Mouse (Mus musculus): ENCODE measurements at regions not wholly inside any gene's neighbourhood (a gene's known extent, or its start where the extent isn't known, plus 50 kb on each side); places are given as distances from the start of the nearest gene placed in this dataset.

DNA sequence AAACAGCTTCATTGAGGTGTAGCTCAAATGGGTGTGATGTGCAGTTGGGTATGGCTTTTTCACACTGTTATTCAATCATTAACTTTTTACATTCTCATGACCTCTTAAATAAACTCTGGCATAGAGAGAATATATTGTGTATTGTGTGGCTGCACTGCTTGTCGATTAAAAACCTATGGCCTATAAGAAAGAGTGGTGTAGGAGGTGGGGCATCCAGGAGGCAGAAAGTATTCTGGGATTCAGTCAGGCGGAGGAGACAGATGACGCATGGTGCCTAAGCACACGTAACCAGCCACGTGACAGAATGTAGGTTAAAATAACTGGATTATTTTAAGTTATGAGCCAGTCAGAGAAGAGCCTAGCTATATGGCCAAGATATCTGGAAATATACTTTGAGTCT lies 78.2 kb upstream of the Slc16a7 start:
- Histone ChIP-seq H3K4me1 (ENCODE audit: control insufficient read depth, insufficient read depth, low read length) (no peaks in the 10 kb centered on the region), H3K27ac (ENCODE audit: insufficient read depth, low read length) (0 out of 2 replicates have a peak overlapping the region, but pooled peaks have one; percentile 17), H3K4me3 (ENCODE audit: insufficient read depth, low read length) (no peak overlapping the region)
- no peak for TF ChIP-seq CTCF (IDR thresholded peaks at IDR 0.05; ENCODE audit: borderline replicate concordance, insufficient read depth, low read length)
- TF ChIP-seq POLR2A (IDR thresholded peaks at IDR 0.05; ENCODE audit: low read depth, low read length), result no peak

DNA sequence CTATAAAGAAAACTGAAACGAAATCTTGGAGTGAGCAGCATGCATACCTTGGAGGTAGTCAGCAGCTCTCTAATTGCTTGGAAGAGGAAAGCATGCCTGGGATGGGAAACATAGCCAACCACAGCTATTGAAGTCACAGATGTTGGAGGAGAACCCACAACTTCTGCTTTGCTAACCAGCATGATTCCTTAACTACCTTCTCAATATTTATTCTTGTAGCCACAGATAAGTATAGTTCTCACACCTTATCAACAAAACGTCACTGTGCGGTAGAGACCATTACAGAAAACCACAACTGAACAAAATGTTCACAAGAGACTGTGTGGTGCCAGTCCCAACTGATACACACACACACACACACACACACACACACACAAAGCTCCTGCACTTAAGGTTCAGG lies 99.1 kb upstream of the Slc16a7 start:
- Histone ChIP-seq H3K4me1 (ENCODE audit: control insufficient read depth, insufficient read depth, low read length) (no peaks in the 10 kb centered on the region), H3K4me3 (ENCODE audit: insufficient read depth, low read length) (no peak overlapping the region), H3K27ac (ENCODE audit: insufficient read depth, low read length) (no peak overlapping the region)
- TF ChIP-seq POLR2A (IDR thresholded peaks at IDR 0.05; ENCODE audit: low read depth, low read length), result no peak
- TF ChIP-seq CTCF (IDR thresholded peaks at IDR 0.05; ENCODE audit: borderline replicate concordance, insufficient read depth, low read length), result no peak

DNA sequence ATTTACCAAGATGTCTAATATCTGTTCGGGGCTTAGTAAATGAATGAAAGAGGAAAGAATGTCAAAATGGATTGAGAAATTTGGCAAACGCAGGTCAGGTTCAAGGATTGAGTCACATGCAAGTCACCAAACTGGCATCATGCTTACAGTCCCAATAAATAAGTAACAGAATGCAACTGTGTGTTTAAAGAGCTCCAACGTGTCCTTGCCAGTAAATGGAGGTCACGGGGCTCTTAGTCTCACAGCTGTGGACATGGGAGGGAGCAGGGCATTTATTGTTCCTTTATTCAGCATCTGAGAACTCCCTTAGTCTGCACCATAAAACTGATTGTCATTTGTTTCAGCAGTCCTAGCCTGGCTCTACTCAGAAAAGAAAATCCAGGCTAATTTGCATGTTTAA lies 101.1 kb upstream of the Slc16a7 start:
- TF ChIP-seq CTCF (IDR thresholded peaks at IDR 0.05; ENCODE audit: borderline replicate concordance, insufficient read depth, low read length) (no peak), POLR2A (IDR thresholded peaks at IDR 0.05; ENCODE audit: low read depth, low read length) (no peak)
- Histone ChIP-seq H3K4me1 (ENCODE audit: control insufficient read depth, insufficient read depth, low read length) (no peaks in the 10 kb centered on the region), H3K27ac (ENCODE audit: insufficient read depth, low read length) (no peak overlapping the region), H3K4me3 (ENCODE audit: insufficient read depth, low read length) (no peak overlapping the region)

DNA sequence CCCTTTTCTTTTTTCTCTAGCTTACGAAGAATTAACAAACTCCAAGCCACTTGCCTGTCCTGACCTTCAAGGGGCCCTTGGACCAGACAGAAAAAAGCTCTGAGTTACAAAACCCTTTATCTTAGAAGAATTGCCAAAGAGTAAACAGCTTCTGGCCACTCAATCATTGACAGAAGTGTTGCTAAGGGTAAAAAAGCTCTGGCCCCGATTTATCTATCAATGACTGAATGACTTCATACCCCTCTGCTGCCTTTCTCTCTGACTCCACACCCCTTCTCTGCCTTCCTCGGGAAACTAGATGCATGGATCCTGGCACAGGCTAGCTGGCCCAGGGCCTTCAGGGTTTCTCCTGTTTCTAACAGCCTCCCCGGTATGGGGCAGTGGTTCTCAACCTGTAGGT lies 105.2 kb upstream of the Slc16a7 start:
- Histone ChIP-seq H3K27ac (ENCODE audit: insufficient read depth, low read length) (no peak overlapping the region), H3K4me1 (ENCODE audit: control insufficient read depth, insufficient read depth, low read length) (no peaks in the 10 kb centered on the region), H3K4me3 (ENCODE audit: insufficient read depth, low read length) (no peak overlapping the region)
- TF ChIP-seq POLR2A (IDR thresholded peaks at IDR 0.05; ENCODE audit: low read depth, low read length) (no peak), CTCF (IDR thresholded peaks at IDR 0.05; ENCODE audit: borderline replicate concordance, insufficient read depth, low read length) (no peak)

DNA sequence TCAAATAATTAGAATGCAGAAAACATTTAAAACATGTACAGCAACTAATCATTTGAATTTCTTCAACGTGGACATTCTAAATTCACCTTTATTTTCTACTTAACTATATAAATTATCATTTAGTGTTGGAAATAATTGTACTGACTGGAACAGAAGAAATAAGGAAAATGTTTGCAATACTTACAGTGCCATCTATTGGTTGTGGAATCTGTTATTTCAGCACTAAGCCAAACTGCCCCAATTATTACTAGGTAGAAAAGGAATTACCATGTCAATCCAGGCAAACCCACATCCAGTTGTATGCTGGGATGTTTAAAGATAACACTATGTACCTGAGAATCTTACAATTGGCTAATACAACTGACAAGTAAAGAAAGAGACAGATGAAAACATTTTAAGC lies 109.1 kb upstream of the Slc16a7 start:
- H3K27ac ChIP-seq (ENCODE audit: insufficient read depth, low read length), result no peak overlapping the region
- TF ChIP-seq POLR2A (IDR thresholded peaks at IDR 0.05; ENCODE audit: low read depth, low read length) (no peak), CTCF (IDR thresholded peaks at IDR 0.05; ENCODE audit: borderline replicate concordance, insufficient read depth, low read length) (no peak)
- H3K4me3 ChIP-seq (ENCODE audit: insufficient read depth, low read length), result no peak overlapping the region
- no peaks in the 10 kb centered on the region for H3K4me1 ChIP-seq (ENCODE audit: control insufficient read depth, insufficient read depth, low read length)

DNA sequence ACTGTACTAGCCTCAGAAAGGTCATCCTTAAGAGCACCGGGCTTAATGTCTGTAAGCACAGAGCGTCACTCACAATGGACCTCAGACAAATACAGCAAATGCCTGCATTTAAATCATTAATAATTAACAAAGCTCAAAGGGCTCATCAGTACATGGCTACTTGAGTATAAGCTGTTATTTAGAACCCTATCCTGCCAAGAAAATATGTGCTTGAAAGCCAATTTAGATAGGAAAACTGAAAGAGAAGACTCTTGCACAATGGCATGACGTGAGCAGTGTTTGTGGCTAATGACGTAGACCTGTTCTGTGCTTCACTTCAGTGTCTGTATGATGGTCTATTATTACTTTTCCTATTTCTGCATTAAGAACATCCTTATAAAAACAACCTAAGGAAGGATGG lies 111.1 kb upstream of the Slc16a7 start:
- Histone ChIP-seq H3K27ac (ENCODE audit: insufficient read depth, low read length) (no peak overlapping the region), H3K4me1 (ENCODE audit: control insufficient read depth, insufficient read depth, low read length) (no peaks in the 10 kb centered on the region), H3K4me3 (ENCODE audit: insufficient read depth, low read length) (no peak overlapping the region)
- TF ChIP-seq POLR2A (IDR thresholded peaks at IDR 0.05; ENCODE audit: low read depth, low read length), result no peak
- no peak for TF ChIP-seq CTCF (IDR thresholded peaks at IDR 0.05; ENCODE audit: borderline replicate concordance, insufficient read depth, low read length)

DNA sequence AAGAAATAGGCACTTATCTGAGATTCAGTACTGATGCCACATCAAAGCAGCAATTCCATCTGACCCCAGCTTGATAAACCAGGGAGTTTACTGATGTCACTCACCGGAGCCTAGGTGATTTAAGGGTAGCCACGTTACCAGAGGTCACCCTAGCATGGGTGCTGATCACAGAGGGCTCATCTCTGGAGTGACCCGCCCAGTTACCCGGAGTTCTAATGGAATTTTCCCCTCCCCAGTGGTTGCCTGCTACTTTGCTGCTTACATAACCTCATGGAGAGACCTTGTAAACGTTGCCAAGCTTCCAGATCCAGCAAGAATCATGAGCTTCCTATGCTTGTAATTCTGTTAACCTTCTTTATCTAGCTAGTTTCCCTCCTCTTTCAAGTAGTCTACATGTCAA lies 125.8 kb upstream of the Slc16a7 start:
- H3K4me3 ChIP-seq (ENCODE audit: insufficient read depth, low read length), result no peak overlapping the region
- H3K4me1 ChIP-seq (ENCODE audit: control insufficient read depth, insufficient read depth, low read length), result no peaks in the 10 kb centered on the region
- H3K27ac ChIP-seq (ENCODE audit: insufficient read depth, low read length), result no peak overlapping the region
- TF ChIP-seq POLR2A (IDR thresholded peaks at IDR 0.05; ENCODE audit: low read depth, low read length), result no peak
- TF ChIP-seq CTCF (IDR thresholded peaks at IDR 0.05; ENCODE audit: borderline replicate concordance, insufficient read depth, low read length), result no peak

DNA sequence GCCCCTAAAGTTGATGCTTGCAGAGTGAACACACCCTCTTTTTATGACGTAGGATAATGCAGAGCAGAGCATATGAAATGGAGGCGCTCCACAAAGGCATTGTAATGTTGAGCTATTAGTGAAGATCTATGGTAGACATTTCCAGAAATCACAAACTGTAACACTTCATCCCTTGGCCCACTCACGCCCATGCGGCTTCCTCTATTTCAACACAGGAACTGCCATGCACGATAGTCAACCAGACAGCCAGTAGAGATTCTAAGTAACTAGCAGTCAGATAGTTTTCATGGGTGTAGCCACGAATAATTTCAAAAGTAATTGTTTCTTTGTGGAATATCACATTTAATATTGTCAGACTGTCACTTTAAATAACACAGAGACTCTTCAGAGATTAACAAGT lies 141.6 kb upstream of the Slc16a7 start:
- Histone ChIP-seq H3K27ac (ENCODE audit: insufficient read depth, low read length) (no peak overlapping the region), H3K4me3 (ENCODE audit: insufficient read depth, low read length) (no peak overlapping the region), H3K4me1 (ENCODE audit: control insufficient read depth, insufficient read depth, low read length) (no peaks in the 10 kb centered on the region)
- TF ChIP-seq POLR2A (IDR thresholded peaks at IDR 0.05; ENCODE audit: low read depth, low read length) (no peak), CTCF (IDR thresholded peaks at IDR 0.05; ENCODE audit: borderline replicate concordance, insufficient read depth, low read length) (no peak)

DNA sequence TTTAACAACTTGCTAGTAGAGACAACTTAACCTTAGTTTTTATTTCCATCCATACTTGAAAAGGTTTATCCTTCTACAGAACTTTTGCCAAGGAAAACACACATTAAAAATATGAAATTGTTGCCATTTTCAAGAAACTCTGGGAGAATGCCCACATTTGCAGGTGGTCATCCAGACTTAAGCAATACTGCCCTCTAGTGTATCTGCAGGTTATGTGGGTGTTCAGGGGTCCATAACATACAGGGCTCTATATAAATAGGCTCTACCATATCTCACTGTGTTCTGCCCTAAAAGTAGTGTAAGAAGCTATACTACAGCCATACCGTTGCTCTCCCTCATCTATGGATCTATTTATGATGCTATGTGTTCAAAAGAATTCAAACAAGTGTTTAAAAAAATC lies 149.1 kb upstream of the Slc16a7 start:
- peaks cover 3% of the 10 kb centered on the region for H3K4me1 ChIP-seq (ENCODE audit: control insufficient read depth, insufficient read depth, low read length)
- TF ChIP-seq POLR2A (IDR thresholded peaks at IDR 0.05; ENCODE audit: low read depth, low read length) (no peak), CTCF (IDR thresholded peaks at IDR 0.05; ENCODE audit: borderline replicate concordance, insufficient read depth, low read length) (no peak)
- H3K27ac ChIP-seq (ENCODE audit: insufficient read depth, low read length), result no peak overlapping the region
- H3K4me3 ChIP-seq (ENCODE audit: insufficient read depth, low read length), result no peak overlapping the region

DNA sequence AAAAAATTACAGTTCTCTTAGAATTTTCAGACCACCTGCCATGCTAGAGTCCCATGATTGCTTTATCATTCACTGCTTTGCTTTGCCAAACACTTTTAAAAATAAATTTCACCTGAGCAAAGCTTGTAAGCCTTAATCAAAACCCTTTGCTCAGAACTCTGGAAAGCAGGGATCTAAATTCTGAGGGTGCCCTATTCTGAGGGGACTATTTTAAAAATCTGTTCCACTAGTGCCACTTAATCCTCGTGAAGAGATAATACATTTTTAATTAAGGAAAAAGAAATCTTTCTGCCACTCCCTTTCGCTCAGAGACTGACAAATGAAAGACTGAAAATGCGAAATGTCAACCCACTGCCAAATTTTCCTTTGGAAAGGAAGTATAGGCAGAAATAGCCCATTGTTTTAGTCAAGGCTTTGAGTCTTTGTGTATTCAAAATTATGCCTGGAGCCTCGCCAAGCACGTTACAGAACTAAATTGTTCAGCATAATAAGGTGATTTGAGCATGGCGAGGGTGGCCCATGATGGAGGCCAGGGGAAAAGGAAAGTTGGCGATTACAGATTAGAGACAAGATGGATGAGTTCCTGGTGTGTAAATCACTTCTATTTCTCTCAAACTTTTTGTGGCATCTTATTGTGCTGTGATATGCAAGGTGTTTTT lies 197.4 kb upstream of the Slc16a7 start:
- Histone ChIP-seq H3K27ac (ENCODE audit: insufficient read depth, low read length) (no peak overlapping the region), H3K4me1 (ENCODE audit: control insufficient read depth, insufficient read depth, low read length) (no peaks in the 10 kb centered on the region), H3K4me3 (ENCODE audit: insufficient read depth, low read length) (no peak overlapping the region)
- TF ChIP-seq POLR2A (IDR thresholded peaks at IDR 0.05; ENCODE audit: low read depth, low read length) (no peak), CTCF (IDR thresholded peaks at IDR 0.05; ENCODE audit: borderline replicate concordance, insufficient read depth, low read length) (no peak)

DNA sequence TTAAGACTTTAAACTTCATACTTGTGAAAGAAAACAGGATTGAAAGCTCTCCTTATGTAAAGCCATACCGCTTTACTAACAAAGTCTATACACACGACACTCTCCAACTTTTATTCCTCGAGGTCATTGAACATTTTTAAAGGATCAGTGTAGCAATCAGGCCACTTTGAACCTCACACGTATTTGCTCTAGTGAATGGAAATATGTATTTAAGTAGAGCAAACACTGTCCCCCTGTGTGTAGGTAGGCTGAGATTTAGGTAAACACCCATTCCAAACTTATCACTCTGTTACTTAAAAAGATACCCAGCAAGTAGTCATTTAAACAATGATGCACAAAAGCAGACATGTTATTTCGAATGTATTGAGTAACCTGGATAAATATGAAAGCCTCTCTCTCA lies 203.7 kb upstream of the Slc16a7 start:
- Histone ChIP-seq H3K4me1 (ENCODE audit: control insufficient read depth, insufficient read depth, low read length) (no peaks in the 10 kb centered on the region), H3K4me3 (ENCODE audit: insufficient read depth, low read length) (no peak overlapping the region), H3K27ac (ENCODE audit: insufficient read depth, low read length) (no peak overlapping the region)
- TF ChIP-seq CTCF (IDR thresholded peaks at IDR 0.05; ENCODE audit: borderline replicate concordance, insufficient read depth, low read length), result no peak
- TF ChIP-seq POLR2A (IDR thresholded peaks at IDR 0.05; ENCODE audit: low read depth, low read length), result no peak

Measured in embryonic fibroblast, embryonic 13.5 days (primary cell).